Mouse (Mus musculus) heart, embryonic 11.5 days (tissue): ENCODE measurements at regions not wholly inside any gene's neighbourhood (a gene's known extent, or its start where the extent isn't known, plus 50 kb on each side); places are given as distances from the start of the nearest gene placed in this dataset.
"Not testable (repeated sequence)": the region's sequence is repeated elsewhere in the genome, so short reads cannot be mapped to it uniquely, and the experiment has no call there.

Source experiments
- ATAC-seq: fragments of 200-750 bp; cut with Nextera tagmentation; replicated peaks from 2 replicates; pipeline ENCODE4 v1.8.0; 2017; ENCODE audit warnings: moderate library complexity; ENCODE audit not compliant: insufficient number of reproducible peaks, low FRiP score, low TSS enrichment
- H3K27ac ChIP-seq: fragments of 300-500 bp; sonication (generic); 2 replicates; pipeline ENCODE4 v1.5.1; 2014; ENCODE audit warnings: mild to moderate bottlenecking, low read depth, low read length
- H3K27me3 ChIP-seq: fragments of 300-500 bp; sonication (generic); 2 replicates; pipeline ENCODE4 v1.6.1; 2014; ENCODE audit warnings: mild to moderate bottlenecking, low read length, mixed read lengths; ENCODE audit not compliant: control insufficient read depth, insufficient read depth
- H3K36me3 ChIP-seq: fragments of 300-500 bp; sonication (generic); 2 replicates; pipeline ENCODE4 v1.6.1; 2014; ENCODE audit warnings: mild to moderate bottlenecking, low read length, moderate library complexity, mixed read lengths; ENCODE audit not compliant: control insufficient read depth, insufficient read depth
- H3K4me1 ChIP-seq: fragments of 300-500 bp; sonication (generic); 2 replicates; pipeline ENCODE4 v1.6.1; 2014; ENCODE audit warnings: low read length; ENCODE audit not compliant: control insufficient read depth, insufficient read depth
- H3K4me2 ChIP-seq: fragments of 300-500 bp; sonication (generic); 2 replicates; pipeline ENCODE4 v1.6.1; 2014; ENCODE audit warnings: mild to moderate bottlenecking, moderate library complexity
- H3K4me3 ChIP-seq: fragments of 300-500 bp; sonication (generic); 2 replicates; pipeline ENCODE4 v1.5.1; 2014; ENCODE audit warnings: low read depth, low read length
- H3K9ac ChIP-seq: fragments of 300-500 bp; sonication (generic); 2 replicates; pipeline ENCODE4 v1.6.1; 2014; ENCODE audit warnings: mild to moderate bottlenecking, low read depth, low read length, moderate library complexity
- H3K9me3 ChIP-seq: fragments of 300-500 bp; sonication (generic); replicated peaks from 2 replicates; pipeline ENCODE4 v1.6.1; 2016; ENCODE audit warnings: low read length; ENCODE audit not compliant: control insufficient read depth
- WGBS: fragments of 180-500 bp; shearing (Covaris S2); extraction: QIAGEN DNeasy Blood & Tissue Kit; methylation state at CpG from one replicate; pipeline ENCODE4 v1.1.7; 2014; ENCODE audit not compliant: insufficient replicate concordance; 5-methylcytosine and 5-hydroxymethylcytosine counted together

- H3K9me3 ChIP-seq, result no peaks in the 10 kb centered on the region
- no peak overlapping the region for H3K4me3 ChIP-seq
- no peak overlapping the region for H3K27ac ChIP-seq
- H3K9ac ChIP-seq, result no peak overlapping the region
- H3K4me2 ChIP-seq, result no peak overlapping the region
- 50% methylated on average over 5 of the region's 5 CpGs for WGBS
- H3K27me3 ChIP-seq, result no peaks in the 10 kb centered on the region
- no peaks in the 10 kb centered on the region for H3K36me3 ChIP-seq
- no peak; the same call in 1 of the 2 replicates for ATAC-seq
- no peaks in the 10 kb centered on the region for H3K4me1 ChIP-seq
Measured at GRCm38 (mm10) chr11:12540333-12540870, 75.6 kb upstream of the Cobl start.

- Histone ChIP-seq H3K4me1 (no peaks in the 10 kb centered on the region; the same call in 1 of the 2 replicates), H3K36me3 (no peaks in the 10 kb centered on the region), H3K27me3 (no peaks in the 10 kb centered on the region), H3K4me3 (no peak overlapping the region), H3K9me3 (no peaks in the 10 kb centered on the region), H3K4me2 (no peak overlapping the region), H3K27ac (no peak overlapping the region), H3K9ac (no peak overlapping the region)
- no peak; the same call in 1 of the 2 replicates for ATAC-seq
- 49% methylated on average over 2 of the region's 2 CpGs for WGBS
Measured at GRCm38 (mm10) chr11:12535063-12535462, 70.3 kb upstream of the Cobl start.

- Histone ChIP-seq H3K36me3 (no peaks in the 10 kb centered on the region), H3K4me1 (no peaks in the 10 kb centered on the region; the same call in 1 of the 2 replicates), H3K27ac (no peak overlapping the region), H3K27me3 (no peaks in the 10 kb centered on the region), H3K4me3 (no peak overlapping the region), H3K9me3 (no peaks in the 10 kb centered on the region), H3K9ac (no peak overlapping the region), H3K4me2 (no peak overlapping the region)
- peak; percentile 84 for ATAC-seq
- 15% methylated on average over 3 of the region's 3 CpGs for WGBS
Measured at GRCm38 (mm10) chr11:12532288-12532687, 67.5 kb upstream of the Cobl start.

GRCm38 (mm10) chr11:12522063-12522462, 57.3 kb upstream of the Cobl start:
- H3K9me3 ChIP-seq, H3K4me1 ChIP-seq, H3K27ac ChIP-seq, ATAC-seq, H3K4me3 ChIP-seq, H3K4me2 ChIP-seq, H3K27me3 ChIP-seq, H3K36me3 ChIP-seq, H3K9ac ChIP-seq: not testable (repeated sequence)
- WGBS, result 64% methylated on average over 2 of the region's 2 CpGs

- Histone ChIP-seq H3K4me3 (no peak overlapping the region), H3K36me3 (no peaks in the 10 kb centered on the region), H3K4me1 (no peaks in the 10 kb centered on the region), H3K27ac (no peak overlapping the region), H3K9me3 (no peaks in the 10 kb centered on the region), H3K9ac (no peak overlapping the region), H3K27me3 (no peaks in the 10 kb centered on the region), H3K4me2 (no peak overlapping the region)
- ATAC-seq, result no peak
- 61% methylated on average over 3 of the region's 3 CpGs for WGBS
Measured at GRCm38 (mm10) chr11:12521286-12521685, 56.5 kb upstream of the Cobl start.

GRCm38 (mm10) chr11:12516374-12516773, 51.6 kb upstream of the Cobl start:
- ATAC-seq, result no peak
- Histone ChIP-seq H3K9ac (no peak overlapping the region), H3K27ac (no peak overlapping the region), H3K27me3 (no peaks in the 10 kb centered on the region), H3K4me2 (no peak overlapping the region), H3K4me3 (no peak overlapping the region), H3K36me3 (no peaks in the 10 kb centered on the region), H3K9me3 (no peaks in the 10 kb centered on the region), H3K4me1 (no peaks in the 10 kb centered on the region)
- 73% methylated on average over 2 of the region's 2 CpGs for WGBS
